Mouse (Mus musculus) CH12.LX (cell line): ENCODE measurements around the gene 4930524B15Rik.

Source experiments
- CHD2 ChIP-seq: IDR thresholded peaks from 2 replicates; pipeline ENCODE4 v1.6.1; 2011; ENCODE audit warnings: low read length, improper control_type of control experiment
- CTCF ChIP-seq, 2 experiments: IDR thresholded peaks in 1 of 2; conservative IDR thresholded peaks in 1 of 2; 2 replicates each; pipeline ENCODE4 v1.5.1; 2011 to 2012; ENCODE audit warnings: low read depth in 2 of 2, low read length in 2 of 2, improper control_type of control experiment in 1 of 2, inconsistent platforms in 1 of 2, mild to moderate bottlenecking in 1 of 2, moderate library complexity in 1 of 2
- ETS1 ChIP-seq: conservative IDR thresholded peaks from 2 replicates; pipeline ENCODE4 v1.6.1; 2012; ENCODE audit warnings: low read depth, mild to moderate bottlenecking, inconsistent platforms, low read length, improper control_type of control experiment, moderate library complexity
- MXI1 ChIP-seq: IDR thresholded peaks from 2 replicates; pipeline ENCODE4 v1.6.1; 2011; ENCODE audit warnings: mild to moderate bottlenecking, low read depth, low read length, improper control_type of control experiment
- POLR2A ChIP-seq: IDR thresholded peaks from 2 replicates; pipeline ENCODE4 v1.6.1; 2011; ENCODE audit warnings: low read depth, mild to moderate bottlenecking, improper control_type of control experiment, low read length
- TBP ChIP-seq: conservative IDR thresholded peaks from 2 replicates; pipeline ENCODE4 v1.6.1; 2011; ENCODE audit warnings: low read depth, low read length, improper control_type of control experiment
- ZKSCAN1 ChIP-seq: IDR thresholded peaks from 2 replicates; pipeline ENCODE4 v1.6.1; 2012; ENCODE audit warnings: low read depth, inconsistent platforms, low read length, improper control_type of control experiment, borderline replicate concordance
- ZMIZ1 ChIP-seq: IDR thresholded peaks from 2 replicates; pipeline ENCODE4 v1.6.1; 2012; ENCODE audit warnings: low read depth, mild to moderate bottlenecking, inconsistent platforms, low read length, improper control_type of control experiment
- ZNF384 ChIP-seq: IDR thresholded peaks from 2 replicates; pipeline ENCODE4 v1.6.1; 2012; ENCODE audit warnings: low read depth, low read length, improper control_type of control experiment, inconsistent platforms

GRCm38 (mm10) chr11:31949331-31949785, 16.0 kb upstream of the 4930524B15Rik start:
- TF ChIP-seq MXI1 (no peak), TBP (no peak), POLR2A (no peak), CTCF (conservative IDR thresholded peaks at IDR 0.05 in 1 of 2, IDR thresholded peaks at IDR 0.05 in 1 of 2; ENCODE audit: low read depth in 2 of 2, low read length in 2 of 2) (peak; percentile 92 to 95), ZNF384 (peak; percentile 98), ETS1 (no peak), ZMIZ1 (no peak), ZKSCAN1 (no peak), CHD2 (no peak)
